Mouse (Mus musculus): Measurements from ENCODE around the gene Ap5z1. TPM values are rescaled to one million over a fixed set of nuclear protein-coding genes. Genes with fewer than 3 reads are reported as not detected.

Gene Ap5z1
- 10 to 100 TPM; 18.6 to 24.1 TPM for total RNA-seq (2021)

DNA sequence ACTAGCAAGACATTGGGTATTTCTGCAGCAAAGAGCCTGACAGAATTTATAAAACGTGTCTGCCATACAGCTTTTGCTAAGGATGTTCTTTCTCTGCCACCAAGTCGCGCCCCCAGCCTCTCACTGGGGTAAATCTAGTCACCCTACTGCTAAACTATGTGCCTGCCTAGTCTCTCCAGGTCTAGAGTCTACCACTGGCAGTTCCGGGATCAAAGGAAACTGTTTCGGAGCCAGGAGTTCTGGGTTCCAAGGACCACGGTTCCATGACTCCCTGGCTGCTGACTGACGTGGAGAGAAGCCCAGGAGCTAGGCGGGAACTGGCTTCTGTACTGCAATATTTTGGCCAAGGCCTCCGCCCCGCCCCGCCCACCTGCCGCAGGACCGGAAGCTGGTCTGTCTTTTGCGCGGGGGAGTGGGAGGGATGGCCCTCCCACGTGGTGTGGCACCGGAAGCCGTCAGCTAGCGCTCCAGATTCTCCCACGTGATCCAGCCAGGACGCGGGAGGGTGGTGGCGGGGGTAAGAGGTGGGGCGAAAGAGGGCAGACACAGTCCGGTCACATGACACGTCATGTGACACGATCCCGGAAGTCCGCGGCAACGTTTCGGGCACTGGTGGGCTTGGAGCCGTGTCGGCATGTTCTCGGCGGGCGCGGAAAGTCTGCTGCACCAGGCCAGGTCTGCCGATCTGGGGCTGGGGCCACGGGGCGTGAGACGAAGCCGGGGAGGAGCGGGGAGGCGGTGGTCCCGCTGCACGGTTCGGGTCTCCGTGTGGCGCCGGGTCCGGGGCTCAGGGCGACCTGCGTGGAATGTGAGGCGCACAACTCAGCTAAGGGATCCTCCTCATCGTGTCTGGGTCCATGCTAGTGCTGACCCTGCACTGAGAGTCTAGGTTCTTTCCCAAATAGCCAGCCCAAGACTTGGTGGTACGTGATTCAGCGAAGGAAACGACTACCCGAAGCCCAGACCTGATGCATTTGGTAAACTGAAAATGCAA, at the start of gene Ap5z1:
Gene Ap5z1 (plus strand): TSS at position 484 of the 994 bp plus-strand sequence.
- DNase-seq (ENCODE audit: extremely low spot score in 1 of 2, low spot score in 1 of 2), result peak; percentile 69 to 72

DNA sequence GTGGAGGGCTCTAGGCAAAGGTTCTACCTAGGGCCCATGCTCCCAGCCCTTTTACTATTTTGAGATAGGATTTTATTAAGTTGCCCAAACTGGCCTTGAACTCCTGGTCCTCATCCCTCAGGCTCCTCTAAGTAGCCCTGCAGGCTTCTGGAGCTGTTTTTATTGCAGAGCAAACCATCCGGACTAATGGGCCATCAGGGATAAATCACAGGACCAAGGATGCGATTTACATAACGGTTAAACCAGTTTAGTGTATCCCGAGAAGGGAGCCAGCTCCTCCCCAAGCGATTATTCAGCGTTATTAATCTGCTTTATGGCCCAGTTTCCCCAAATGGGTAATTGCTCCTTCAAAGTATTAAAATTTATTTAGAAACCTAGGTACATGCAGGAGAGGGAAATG, 48.3 kb upstream of the Ap5z1 start:
- DNase-seq (ENCODE audit: extremely low spot score in 1 of 2, low spot score in 1 of 2), result no peak

DNA sequence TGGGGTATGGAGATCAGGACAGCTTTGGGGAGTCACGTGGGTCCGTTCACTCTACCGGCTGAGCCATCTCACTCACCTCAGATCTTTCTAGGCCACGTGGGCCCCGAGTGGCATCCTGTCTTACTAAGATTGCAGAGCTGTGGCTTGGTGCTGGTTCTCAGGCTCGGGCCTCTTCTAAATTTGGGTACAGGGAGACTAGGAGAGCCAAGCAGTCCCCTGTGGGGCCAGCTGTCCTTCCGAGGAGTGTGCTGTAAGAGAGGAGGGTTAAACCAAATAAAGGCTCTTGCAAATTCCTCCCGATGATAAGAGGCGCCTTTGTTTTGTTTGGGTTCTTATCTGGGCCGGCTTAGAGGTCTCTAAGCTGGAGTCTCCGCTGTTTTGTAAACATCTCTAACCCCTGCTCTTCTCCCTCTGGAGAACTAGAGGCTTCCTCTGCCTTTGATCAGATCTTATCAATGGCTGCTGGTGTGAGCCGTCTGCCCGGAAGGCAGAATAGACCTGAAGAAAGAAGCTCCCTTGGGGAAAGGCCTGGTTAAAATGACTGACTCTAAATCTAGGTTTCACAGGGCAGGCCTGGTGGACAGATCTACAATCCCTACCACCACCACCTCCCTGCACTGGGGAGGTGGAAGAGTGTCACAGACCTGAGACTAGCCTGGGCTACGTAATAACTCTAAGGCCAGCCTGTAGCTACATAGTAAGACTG, 47.5 kb upstream of the Ap5z1 start:
- no peak for DNase-seq (ENCODE audit: extremely low spot score in 1 of 2, low spot score in 1 of 2)

DNA sequence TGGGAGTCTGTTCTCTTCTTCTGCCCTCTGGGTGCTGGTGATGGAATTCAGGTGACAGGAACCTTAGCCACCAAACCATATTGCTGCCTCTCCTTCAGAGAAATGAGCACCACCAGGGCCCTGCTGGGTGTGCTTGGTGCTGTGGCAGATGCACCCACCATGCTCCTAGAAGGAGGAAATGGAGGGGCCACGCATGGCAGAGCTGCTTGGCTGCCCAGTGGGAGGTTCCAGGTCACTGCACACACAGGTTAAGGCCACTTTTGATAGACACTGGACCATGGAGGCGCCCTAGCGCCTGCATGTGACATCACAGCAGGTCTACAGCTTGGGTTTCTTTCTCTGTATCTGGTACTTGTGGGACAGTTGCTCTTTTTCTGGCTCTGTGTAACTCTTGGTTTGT, 46.6 kb upstream of the Ap5z1 start:
- no peak for DNase-seq (ENCODE audit: extremely low spot score in 1 of 2, low spot score in 1 of 2)

DNA sequence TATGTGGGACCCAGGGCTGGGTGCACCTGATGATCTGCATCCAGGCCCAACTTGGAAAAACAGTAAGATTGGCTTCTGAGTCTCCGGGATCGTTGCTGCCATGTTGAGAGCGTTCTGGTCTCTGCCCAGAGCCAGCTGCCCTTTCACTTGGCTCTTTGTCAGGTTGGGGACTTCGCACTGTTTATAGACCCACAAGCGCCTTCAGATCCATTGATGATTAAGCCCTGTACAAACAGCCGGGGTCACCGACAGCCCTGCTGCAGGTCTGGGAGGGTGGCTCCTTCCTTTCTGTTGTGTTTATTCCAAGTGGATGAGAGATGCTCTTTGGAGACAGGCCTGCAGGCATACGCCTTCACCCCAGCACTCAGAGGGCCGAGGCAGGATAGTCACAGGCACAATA, 45.9 kb upstream of the Ap5z1 start:
- no peak for DNase-seq (ENCODE audit: extremely low spot score in 1 of 2, low spot score in 1 of 2)

DNA sequence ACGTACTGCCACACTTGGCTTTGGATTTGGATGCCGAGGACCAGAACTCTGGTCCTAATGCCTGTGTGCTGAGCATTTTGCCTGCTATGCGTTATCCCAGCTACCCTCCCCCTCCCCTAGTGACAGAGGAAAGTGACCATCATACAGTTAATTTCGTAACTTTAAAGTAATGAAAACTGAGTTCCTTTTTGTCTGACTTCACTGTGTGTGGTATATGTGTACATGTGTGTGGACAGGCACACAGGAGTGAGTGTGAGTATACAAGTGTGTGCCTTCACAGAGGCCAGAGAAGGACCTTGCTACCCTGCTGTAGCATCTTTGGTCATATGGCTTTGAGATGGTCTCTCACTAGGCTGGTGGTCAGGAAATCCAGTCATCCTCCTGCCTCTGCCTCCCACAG, 45.3 kb upstream of the Ap5z1 start:
- DNase-seq (ENCODE audit: extremely low spot score in 1 of 2, low spot score in 1 of 2), result no peak

DNA sequence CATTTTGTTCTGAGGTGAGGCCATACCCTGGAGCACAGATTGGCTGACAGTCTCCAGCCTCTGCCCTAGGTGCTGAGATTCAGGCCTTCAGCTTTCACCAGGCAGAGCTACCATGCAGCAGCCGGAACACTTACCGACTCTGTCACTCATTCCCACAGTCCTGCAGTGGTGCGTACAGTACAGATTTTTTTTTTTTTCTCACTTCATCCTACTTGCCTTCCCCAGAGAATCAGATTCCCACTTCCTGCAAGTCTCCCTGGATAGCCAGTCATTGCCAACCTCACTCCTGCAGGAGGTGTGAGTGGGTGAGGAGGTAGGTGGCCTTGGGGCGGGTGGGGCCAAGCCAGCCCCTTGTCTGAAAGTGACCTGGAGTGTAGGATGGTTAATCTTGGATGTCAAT, 43.4 kb upstream of the Ap5z1 start:
- no peak for DNase-seq (ENCODE audit: extremely low spot score in 1 of 2, low spot score in 1 of 2)

DNA sequence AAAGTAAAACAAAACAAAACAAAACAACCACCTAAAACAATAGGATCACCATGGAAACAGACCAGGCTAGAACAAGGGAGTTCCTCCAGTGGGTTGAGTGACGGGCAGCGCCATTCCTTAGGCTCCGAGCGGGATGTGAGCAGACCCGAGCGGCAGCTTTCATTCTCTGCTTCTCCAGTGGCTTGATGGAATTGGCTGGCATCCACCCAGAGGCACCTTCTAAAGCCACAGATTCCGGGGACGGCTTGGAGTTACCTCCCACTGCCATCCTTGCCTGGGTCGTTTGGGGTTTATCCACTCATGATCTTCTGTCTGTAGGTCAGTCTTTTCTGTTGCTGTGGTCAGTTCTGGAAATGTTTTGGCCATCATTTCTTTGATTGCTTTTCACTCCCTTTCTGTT, 42.8 kb upstream of the Ap5z1 start:
- DNase-seq (ENCODE audit: extremely low spot score in 1 of 2, low spot score in 1 of 2), result no peak

DNA sequence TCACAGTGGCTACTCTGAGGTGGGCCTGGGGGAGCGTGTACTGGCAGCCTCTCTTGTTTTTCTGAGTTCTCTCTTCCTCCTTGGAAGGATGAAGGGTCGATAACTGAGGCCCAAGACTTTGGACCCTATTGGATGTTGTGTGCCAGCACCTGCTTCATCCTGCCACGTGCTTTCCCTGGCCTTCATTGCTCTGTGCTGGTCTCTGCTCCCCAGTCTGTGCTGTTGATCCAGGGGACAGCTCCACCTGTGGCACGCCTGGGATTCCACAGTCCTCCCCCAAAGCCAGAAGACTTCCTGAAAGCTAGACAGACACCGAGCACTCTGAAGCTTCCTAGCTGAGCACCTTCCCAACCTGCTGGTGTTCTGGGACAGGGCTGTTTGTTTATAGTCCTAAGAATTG, 41.9 kb upstream of the Ap5z1 start:
- no peak for DNase-seq (ENCODE audit: extremely low spot score in 1 of 2, low spot score in 1 of 2)

DNA sequence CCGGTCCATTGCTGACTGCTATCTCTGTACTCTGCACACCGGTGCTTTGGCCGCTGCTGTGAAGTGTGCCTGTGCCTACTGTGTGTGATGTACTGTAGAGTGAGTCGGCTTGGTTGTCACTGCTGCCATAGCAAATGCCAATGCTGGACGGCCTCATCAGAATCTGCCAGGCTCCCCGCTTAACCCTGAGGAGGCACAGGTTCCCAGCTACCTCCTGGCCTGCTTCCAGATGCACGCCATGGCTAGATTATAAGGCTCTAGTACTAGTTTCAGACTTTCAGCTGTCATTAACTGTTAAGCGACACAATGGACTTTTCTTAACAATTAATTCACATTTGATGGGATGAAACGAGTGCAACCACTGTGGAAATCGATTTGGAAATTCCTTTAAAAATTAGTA, 40.6 kb upstream of the Ap5z1 start:
- DNase-seq (ENCODE audit: extremely low spot score in 1 of 2, low spot score in 1 of 2), result no peak

DNA sequence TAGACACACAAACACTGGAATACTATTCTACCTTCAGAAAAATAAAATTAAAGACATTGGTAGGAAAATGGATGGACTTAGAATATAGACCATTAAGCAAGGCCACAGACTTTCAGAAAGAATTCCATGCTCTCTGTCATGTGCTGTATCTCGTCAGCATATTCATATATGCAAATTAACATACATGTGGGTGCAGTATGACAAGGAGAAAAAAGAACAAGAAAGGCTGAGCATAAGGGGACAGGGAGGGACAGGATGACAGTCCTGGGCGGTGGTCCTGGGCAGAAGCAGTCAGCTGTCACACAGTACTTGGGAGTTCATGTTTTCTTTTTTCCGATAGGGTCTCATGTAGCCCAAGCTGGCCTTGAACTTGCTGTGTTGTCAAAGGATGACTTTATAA, 40.0 kb upstream of the Ap5z1 start:
- DNase-seq (ENCODE audit: extremely low spot score in 1 of 2, low spot score in 1 of 2), result no peak

DNA sequence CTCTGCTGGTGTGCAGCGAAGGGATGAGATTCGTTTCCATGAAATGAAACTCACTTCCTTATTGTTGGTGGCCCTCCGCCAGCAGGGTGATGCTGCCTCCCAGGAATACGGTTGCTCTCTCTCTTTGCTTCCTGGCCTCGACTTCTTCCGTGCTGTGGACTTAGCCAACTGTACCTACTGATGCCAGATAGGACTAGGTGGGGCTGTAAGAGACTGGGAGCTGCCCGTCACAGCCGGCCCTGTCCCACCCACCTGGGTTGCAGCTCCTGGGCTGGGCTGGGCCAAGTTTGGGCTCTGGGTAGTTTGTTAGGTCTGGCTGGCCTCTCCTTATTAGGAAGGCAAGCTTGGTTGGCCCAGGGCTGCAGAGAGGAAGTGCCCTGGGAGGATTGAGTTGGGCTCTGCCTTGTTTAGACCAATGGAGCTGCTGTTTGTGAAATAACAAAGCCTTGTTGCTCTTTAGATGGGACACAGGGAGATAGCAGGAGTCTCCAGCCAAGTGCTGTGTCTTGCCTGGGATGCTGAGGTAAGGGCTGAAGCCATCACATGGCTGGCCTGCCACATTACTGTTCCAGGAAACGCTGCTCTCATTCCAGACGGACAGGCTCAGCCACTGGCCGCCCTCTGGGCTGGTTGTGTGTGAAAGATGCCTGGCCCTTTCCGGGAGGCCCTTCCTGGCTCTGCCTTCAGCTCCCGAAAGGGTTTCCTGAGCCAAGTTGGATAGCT, 39.0 kb upstream of the Ap5z1 start:
- DNase-seq (ENCODE audit: extremely low spot score in 1 of 2, low spot score in 1 of 2), result no peak

DNA sequence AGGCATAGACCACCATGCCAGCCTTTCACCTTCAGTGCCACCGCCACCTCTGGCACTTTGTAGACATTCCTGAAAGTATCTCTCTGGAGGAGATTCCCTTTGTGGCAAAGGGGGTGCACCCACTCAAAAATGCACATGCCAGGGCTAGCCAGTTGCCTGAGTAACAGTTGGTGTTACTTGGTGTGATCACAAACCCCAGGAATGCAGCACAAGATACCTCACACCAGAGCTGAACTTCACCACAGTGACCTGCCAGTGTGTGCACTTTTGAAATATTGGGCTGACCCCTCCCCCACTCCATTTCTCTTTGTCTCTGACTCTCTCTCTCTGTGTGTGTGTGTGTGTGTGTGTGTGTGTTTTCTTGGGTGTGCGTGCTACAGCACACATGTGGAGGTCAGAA, 37.3 kb upstream of the Ap5z1 start:
- no peak for DNase-seq (ENCODE audit: extremely low spot score in 1 of 2, low spot score in 1 of 2)

DNA sequence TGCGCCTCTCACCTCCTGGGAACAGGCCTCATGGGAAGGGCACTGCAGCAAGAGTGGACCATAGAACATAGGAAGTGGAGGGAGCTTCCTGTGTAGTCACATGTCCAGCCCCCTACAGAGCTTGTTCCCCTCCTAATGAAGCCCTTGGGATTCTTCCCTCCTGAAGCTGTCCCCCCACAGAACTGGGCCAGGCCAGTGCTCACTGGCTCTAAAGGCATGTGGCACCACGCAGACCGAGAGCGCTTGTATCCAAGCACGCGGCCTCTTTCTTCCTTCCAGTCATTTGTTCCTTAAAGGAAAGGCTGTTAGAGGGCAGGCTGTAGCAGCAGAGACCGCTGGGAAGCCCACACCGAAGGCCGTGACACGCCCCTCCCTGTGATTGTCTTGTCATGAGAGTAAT, 35.9 kb upstream of the Ap5z1 start:
- no peak for DNase-seq (ENCODE audit: extremely low spot score in 1 of 2, low spot score in 1 of 2)

DNA sequence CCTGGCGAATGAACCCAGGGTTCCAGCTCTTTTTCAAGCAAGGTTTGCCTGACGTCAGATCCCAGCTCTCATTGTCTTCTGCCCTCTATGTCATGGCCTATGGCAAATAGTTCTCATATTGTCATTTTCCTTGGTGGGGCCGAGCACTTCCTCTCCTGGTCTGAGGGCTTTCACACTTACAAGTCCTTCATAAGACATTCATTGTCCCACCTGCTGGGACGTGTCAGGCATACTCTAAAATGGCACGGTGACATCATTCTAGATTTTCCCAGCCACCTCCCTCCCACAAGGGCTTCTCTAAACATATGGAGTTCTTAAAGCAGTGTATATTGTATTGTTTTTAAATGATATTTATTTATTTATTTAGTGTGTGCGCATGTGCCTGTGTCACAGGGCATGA, 35.1 kb upstream of the Ap5z1 start:
- DNase-seq (ENCODE audit: extremely low spot score in 1 of 2, low spot score in 1 of 2), result no peak

DNA sequence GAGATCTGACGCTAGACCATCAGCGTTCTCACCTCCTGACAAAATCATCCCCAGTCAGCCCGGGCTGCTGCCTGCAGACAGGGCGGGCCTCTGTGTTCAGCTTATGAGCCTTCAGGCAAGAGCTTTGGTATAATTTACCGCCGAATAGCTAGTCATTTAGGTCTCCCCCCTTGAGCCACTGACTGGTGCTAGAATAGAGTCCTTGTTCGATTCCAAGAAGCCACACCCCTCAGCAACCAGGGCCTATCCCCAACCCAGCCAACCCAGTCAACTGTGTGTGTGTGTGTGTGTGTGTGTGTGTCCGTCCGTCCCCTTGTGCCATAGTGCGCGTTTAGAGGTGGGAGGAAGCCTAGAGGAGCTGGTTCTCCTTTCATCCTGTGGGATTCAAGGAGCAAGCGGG, 32.7 kb upstream of the Ap5z1 start:
- DNase-seq (ENCODE audit: extremely low spot score in 1 of 2, low spot score in 1 of 2), result no peak

DNA sequence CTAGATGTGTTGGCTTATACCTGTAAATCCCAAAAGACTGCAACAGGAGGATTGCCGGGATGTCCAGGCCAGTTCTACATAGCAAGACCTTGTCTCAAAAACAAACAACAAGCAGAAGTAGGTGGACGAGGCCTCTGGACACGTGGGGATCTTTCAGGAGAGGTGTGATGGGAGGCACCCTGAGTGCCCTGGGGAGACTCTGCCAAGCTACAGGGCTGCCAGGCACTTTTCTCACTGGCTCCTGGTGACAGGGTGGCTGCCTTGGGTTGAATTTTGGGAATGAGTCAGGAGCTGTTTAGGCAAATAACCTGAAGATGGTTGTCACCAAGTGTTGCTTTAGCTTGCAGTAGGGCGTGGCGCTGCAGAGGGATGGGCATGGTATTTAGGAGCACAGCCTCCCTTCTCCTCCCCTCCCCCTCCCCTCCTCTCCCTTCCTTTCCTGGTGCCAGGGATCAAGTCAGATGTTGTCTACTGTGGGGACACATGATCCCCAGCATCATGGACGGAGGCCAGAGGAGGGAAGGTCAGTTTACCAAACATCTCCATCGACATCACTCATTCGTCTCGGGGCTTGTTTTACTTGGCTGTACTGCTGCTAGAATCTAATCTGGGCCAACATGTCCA, 31.8 kb upstream of the Ap5z1 start:
- no peak for DNase-seq (ENCODE audit: extremely low spot score in 1 of 2, low spot score in 1 of 2)

DNA sequence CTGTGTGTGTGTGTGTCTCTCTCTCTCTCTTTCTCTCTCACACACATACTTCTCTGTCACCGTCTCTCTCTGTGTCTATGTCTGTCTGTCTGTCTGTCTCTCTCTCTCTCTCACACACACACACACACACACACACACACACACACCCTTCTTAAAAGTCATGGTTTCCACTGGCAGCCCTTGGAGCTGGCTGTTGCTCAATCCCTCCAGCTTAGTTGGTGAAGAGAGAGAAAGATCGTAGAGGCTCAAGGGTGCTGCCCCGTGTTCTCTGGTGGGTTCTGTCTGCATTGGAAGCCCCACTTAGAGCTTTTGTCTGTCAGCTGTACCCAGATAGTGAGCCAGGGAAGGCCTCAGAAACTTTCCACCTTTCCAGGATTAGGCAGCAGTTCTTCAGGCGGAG, 31.0 kb upstream of the Ap5z1 start:
- no peak for DNase-seq (ENCODE audit: extremely low spot score in 1 of 2, low spot score in 1 of 2)

DNA sequence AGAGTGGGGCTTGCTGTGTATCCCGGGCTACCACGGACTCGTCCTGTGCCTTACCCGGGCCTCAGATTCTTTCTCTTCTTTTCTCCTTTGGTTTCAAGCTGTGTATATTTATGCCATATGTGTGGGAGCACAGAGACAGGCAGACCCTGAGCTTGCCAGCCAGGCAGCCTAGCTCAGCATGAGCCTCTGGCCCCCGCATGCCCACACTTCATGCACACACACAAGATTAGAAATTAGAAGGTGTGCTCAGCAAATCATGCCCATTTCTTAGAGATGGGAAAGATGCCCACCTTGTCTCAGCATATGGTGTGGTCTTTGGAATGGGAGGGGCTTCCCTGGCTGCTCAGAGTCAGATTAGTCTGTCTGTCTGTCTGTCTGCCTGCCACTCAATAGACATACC, 29.7 kb upstream of the Ap5z1 start:
- no peak for DNase-seq (ENCODE audit: extremely low spot score in 1 of 2, low spot score in 1 of 2)

DNA sequence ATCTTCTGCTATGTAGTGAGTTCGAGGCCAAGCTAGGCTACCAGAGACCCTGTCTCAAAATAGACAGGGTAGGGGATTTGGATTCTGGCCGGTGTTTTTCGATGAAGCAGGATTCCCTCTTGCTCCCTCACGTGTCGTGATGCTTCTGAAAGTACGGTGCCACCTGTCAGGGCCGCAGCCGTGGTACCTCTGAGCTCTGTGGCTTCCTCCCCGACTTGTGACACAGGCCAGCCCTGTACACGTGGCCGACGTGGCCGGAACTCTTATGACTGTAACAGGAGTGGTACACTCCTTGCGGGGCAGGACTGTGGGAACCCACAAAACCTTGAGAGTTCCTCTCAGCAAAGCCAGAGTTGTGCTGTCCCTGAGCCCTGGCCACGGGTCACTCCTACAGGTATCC, 28.0 kb upstream of the Ap5z1 start:
- DNase-seq (ENCODE audit: extremely low spot score in 1 of 2, low spot score in 1 of 2), result no peak

Measured in layer of hippocampus, postnatal 25 days (tissue).